Mouse (Mus musculus): ENCODE results near the gene Apob. TPM values are rescaled to one million over a fixed set of nuclear protein-coding genes. Genes with fewer than 3 reads are reported as not detected.
"Not testable (repeated sequence)": the region's sequence is repeated elsewhere in the genome, so short reads cannot be mapped to it uniquely, and the experiment has no call there.

The Apob gene
- polyA plus RNA-seq, 1 experiment from 2014 or later = 0.11 TPM

DNA sequence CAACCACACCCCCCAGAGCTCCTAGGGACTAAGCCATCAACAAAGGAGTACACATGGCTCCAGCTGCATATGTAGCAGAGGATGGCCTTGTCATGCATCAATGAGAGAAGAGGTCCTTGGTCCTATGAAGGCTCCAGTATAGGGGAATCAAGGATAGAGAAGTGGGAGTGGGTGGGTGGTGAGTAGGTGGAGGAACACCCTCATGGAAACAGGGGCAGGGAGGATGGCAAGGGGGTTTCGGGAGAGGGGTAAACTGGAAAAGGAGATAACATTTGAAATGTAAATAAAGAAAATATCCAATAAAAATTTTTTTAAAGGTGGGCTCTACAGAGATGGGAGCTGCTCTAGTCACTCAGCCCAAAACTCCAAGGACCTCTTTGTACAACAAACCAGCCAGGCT lies 53.7 kb downstream of the Apob start:
- H3K4me1 ChIP-seq (replicated peaks; ENCODE audit: control insufficient read depth, insufficient read depth, low read length); ATAC-seq (ENCODE audit: low read depth); H3K27me3 ChIP-seq (ENCODE audit: control insufficient read depth, insufficient read depth, low read depth, low read length); H3K9me3 ChIP-seq (ENCODE audit: control insufficient read depth, low read length); H3K36me3 ChIP-seq (ENCODE audit: control insufficient read depth, insufficient read depth, low read length); H3K27ac ChIP-seq (ENCODE audit: low read length); H3K4me2 ChIP-seq (ENCODE audit: low read depth, low read length); H3K4me3 ChIP-seq (ENCODE audit: low read length); H3K9ac ChIP-seq (ENCODE audit: low read length): not testable (repeated sequence)
- 76% methylated on average over 1 of the region's 1 CpGs for WGBS

DNA sequence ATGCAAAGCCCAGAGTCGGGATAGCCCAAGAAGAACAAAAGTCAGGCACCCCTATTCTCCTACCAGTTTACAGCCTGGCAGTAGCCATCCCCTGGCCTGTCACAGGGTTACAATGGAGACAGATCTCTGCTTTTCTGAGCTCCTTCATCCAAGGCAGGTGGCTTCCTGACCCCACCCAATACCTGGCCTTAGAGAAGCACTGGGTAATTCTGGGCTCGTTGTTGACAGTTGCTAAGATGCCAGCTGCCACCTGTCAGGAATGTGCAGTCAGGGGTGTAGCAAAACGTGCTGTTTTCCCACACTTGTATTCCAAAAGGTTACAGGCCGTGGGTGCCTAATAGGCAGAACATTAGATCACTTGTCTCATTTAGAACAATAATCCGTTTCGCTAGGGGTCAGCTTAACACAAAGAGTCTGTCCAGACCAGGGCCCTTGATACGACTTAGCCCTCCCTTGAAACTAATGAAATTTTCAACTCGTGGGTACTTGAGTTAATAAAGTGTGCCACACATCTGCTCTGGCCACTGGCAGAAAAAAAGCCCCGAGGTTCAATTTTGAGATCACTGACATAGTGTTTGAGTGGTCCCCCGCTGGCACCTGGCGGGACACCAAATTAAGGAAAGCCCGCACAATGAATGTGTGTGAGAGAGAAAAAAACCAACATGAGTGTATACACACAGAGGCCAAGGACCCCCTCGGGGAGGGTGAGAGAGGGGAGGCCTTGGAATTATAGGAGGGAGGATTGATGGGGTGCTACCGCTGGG lies 54.3 kb downstream of the Apob start:
- no peak overlapping the region for H3K9ac ChIP-seq (ENCODE audit: low read length)
- H3K4me1 ChIP-seq (replicated peaks; ENCODE audit: control insufficient read depth, insufficient read depth, low read length) = 0 out of 2 replicates have a peak, but pooled peaks cover 5% of the 10 kb centered on the region
- WGBS = 54% methylated on average over 14 of the region's 14 CpGs
- no peaks in the 10 kb centered on the region for H3K9me3 ChIP-seq (ENCODE audit: control insufficient read depth, low read length)
- no peaks in the 10 kb centered on the region for H3K36me3 ChIP-seq (ENCODE audit: control insufficient read depth, insufficient read depth, low read length)
- ATAC-seq (ENCODE audit: low read depth) = peak; percentile 47
- H3K4me3 ChIP-seq (ENCODE audit: low read length) = no peak overlapping the region
- no peak overlapping the region for H3K4me2 ChIP-seq (ENCODE audit: low read depth, low read length)
- no peak overlapping the region for H3K27ac ChIP-seq (ENCODE audit: low read length)
- H3K27me3 ChIP-seq (ENCODE audit: control insufficient read depth, insufficient read depth, low read depth, low read length) = no peaks in the 10 kb centered on the region

DNA sequence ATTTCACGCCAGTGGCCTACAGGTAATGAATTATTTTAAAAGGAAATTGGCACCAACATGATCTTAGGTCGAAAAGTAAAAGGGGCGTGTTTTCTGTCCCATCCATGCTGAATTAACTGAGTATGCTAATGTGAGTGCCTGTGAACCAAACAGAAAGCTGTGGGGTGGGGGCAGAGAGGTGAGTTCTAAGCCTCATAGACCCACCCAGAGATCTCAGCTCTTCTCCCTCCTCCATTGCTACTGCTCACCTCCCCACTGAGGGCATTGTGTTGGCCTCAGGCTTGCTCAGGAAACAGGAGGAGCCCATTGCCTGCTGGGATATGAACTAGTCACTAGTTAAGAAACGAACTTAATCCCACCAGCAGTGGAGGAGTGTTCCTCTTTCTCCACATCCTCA lies 54.9 kb downstream of the Apob start:
- WGBS = 50% methylated on average over 4 of the region's 4 CpGs
- Histone ChIP-seq H3K4me3 (ENCODE audit: low read length) (no peak overlapping the region), H3K9me3 (ENCODE audit: control insufficient read depth, low read length) (no peaks in the 10 kb centered on the region), H3K27me3 (ENCODE audit: control insufficient read depth, insufficient read depth, low read depth, low read length) (no peaks in the 10 kb centered on the region), H3K9ac (ENCODE audit: low read length) (no peak overlapping the region), H3K36me3 (ENCODE audit: control insufficient read depth, insufficient read depth, low read length) (no peaks in the 10 kb centered on the region), H3K27ac (ENCODE audit: low read length) (no peak overlapping the region), H3K4me2 (ENCODE audit: low read depth, low read length) (no peak overlapping the region), H3K4me1 (replicated peaks; ENCODE audit: control insufficient read depth, insufficient read depth, low read length) (0 out of 2 replicates have a peak, but pooled peaks cover 5% of the 10 kb centered on the region)
- ATAC-seq (ENCODE audit: low read depth) = no peak

DNA sequence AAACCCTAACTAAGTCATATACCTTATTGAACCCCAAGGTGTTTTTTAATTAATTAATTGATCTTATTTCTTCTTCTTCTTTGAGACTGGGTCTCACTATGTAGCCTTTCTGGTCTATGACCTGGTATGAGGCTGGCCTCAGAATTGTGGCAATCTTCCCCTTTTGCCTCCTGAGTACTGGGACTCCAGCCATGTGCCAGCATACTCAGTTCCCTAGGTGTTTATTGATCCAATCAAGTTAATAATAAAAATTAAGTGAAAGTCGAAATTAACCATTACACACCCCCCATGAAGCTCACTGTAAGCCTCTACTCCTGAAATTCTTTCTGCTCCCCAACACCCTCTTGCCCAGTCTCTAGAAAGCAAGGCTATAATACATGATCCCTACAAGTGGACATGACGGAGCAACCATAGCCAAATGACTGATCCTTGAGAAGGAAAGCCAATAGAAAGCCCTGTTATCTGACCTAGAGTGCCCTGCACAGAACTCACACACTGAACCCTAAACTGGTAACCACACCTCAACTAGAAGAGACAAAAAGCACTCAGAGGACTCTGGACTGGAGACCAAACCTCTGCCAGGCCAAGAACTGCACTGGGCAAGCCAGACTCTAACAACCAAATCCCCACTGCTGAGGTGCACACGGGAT lies 60.8 kb downstream of the Apob start:
- no peak overlapping the region for H3K27ac ChIP-seq (ENCODE audit: low read length)
- 81% methylated on average over 3 of the region's 3 CpGs for WGBS
- ATAC-seq (ENCODE audit: low read depth) = no peak

DNA sequence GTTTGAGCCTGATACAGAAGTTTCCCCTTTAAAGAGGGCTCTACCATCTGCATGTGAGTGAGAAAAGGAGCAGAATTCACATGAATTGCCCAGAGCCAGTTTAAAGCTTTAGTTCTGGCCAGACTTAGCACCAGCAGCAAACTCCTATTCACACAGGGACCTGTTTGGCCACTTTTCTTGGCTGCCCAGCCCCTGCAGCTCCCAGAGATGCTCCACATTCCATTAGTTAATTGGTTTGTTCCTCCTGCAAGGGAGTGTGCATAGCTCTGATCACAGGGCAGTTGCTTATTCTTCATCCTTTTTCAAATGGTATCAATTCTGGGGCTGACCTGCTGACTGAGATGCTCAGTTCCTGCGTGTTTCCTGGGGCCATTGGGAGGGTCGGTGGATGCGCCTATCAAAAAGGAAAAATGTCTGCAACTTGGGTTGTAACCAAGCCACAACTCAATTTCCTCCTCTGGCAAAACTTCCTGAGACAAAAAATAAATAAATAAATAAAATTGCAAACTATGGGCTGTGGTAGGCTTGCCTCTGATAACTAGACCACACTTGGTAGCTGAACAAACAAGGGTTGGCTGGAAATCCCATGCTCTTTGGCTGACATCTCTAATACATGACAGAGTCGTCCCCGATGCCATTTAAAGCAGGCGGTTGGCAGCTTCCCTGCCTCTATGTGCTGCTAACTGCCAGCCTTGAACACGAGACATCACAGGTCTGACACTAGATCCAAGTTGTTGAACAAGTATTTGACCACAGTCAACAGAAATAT lies 65.4 kb downstream of the Apob start:
- no peaks in the 10 kb centered on the region for H3K27me3 ChIP-seq (ENCODE audit: control insufficient read depth, insufficient read depth, low read depth, low read length)
- peak; percentile 64; the same call in 1 of the 2 replicates for ATAC-seq (ENCODE audit: low read depth)
- H3K9me3 ChIP-seq (ENCODE audit: control insufficient read depth, low read length) = no peaks in the 10 kb centered on the region
- no peaks in the 10 kb centered on the region for H3K36me3 ChIP-seq (ENCODE audit: control insufficient read depth, insufficient read depth, low read length)
- H3K4me2 ChIP-seq (ENCODE audit: low read depth, low read length) = no peak overlapping the region
- peaks cover 2% of the 10 kb centered on the region; the same call in 1 of the 2 replicates for H3K4me1 ChIP-seq (replicated peaks; ENCODE audit: control insufficient read depth, insufficient read depth, low read length)
- WGBS = 51% methylated on average over 7 of the region's 7 CpGs
- no peak overlapping the region for H3K4me3 ChIP-seq (ENCODE audit: low read length)
- no peak overlapping the region for H3K27ac ChIP-seq (ENCODE audit: low read length)
- no peak overlapping the region for H3K9ac ChIP-seq (ENCODE audit: low read length)

More for the DNA sequence above, 60.8 kb downstream of the Apob start:
- Histone ChIP-seq H3K4me3 (ENCODE audit: low read length) (no peak overlapping the region), H3K36me3 (ENCODE audit: control insufficient read depth, insufficient read depth, low read length) (no peaks in the 10 kb centered on the region), H3K4me1 (replicated peaks; ENCODE audit: control insufficient read depth, insufficient read depth, low read length) (peaks cover 2% of the 10 kb centered on the region; the same call in 1 of the 2 replicates), H3K4me2 (ENCODE audit: low read depth, low read length) (no peak overlapping the region), H3K9me3 (ENCODE audit: control insufficient read depth, low read length) (no peaks in the 10 kb centered on the region), H3K27me3 (ENCODE audit: control insufficient read depth, insufficient read depth, low read depth, low read length) (no peaks in the 10 kb centered on the region), H3K9ac (ENCODE audit: low read length) (no peak overlapping the region)

DNA sequence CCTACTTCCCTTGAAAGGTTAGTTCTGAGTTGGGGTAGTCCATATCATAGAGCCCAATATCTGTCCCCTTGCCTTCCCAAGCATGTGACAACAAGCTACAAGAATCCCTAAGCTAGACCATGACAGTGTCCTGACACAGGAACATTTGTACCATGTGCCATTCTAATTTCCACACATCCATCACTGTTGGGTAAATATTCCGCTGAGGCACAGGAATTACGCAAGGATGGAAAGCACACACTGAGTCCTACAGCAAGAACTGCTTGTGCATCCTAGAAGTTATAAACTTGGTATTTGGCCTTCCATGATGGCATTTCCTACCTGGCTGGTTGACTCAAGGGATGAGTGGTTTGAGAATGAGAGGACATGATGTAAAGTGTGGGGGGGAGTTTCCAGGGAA lies 69.6 kb downstream of the Apob start:
- WGBS = 79% methylated on average over 2 of the region's 2 CpGs

DNA sequence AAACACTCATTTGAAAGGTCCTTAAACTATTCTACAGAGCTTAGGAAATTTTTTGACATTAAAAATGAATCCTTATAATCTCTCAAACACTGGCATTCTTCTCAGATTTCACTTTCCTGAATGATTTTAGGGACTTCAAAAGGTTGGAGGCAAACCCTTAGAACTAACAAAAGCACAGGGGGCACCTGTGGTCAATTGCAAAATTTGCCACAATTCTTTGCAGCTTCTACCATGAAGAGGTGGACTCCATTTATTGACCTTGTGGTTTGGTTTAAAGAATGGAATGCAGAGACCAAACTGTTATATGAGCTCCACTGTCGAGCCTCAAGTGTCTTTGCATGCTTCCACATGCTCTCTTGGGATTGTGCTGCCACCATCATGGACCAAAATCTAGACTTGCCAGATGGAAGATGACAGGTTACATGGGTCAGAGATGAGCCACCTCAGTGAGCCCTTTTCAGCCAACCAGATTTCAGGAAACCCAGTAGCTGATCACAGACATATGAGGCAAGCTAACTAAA lies 70.4 kb downstream of the Apob start:
- WGBS = 13% methylated on average over 1 of the region's 1 CpGs
- no peak overlapping the region for H3K4me2 ChIP-seq (ENCODE audit: low read depth, low read length)
- no peak for ATAC-seq (ENCODE audit: low read depth)
- no peak overlapping the region for H3K4me3 ChIP-seq (ENCODE audit: low read length)
- H3K27ac ChIP-seq (ENCODE audit: low read length) = no peak overlapping the region
- H3K4me1 ChIP-seq (replicated peaks; ENCODE audit: control insufficient read depth, insufficient read depth, low read length) = peaks cover under 1% of the 10 kb centered on the region; the same call in 1 of the 2 replicates
- H3K9ac ChIP-seq (ENCODE audit: low read length) = no peak overlapping the region
- no peaks in the 10 kb centered on the region for H3K36me3 ChIP-seq (ENCODE audit: control insufficient read depth, insufficient read depth, low read length)
- H3K27me3 ChIP-seq (ENCODE audit: control insufficient read depth, insufficient read depth, low read depth, low read length) = no peaks in the 10 kb centered on the region
- no peaks in the 10 kb centered on the region for H3K9me3 ChIP-seq (ENCODE audit: control insufficient read depth, low read length)

More for the DNA sequence above, 69.6 kb downstream of the Apob start:
- no peak for ATAC-seq (ENCODE audit: low read depth)
- Histone ChIP-seq H3K36me3 (ENCODE audit: control insufficient read depth, insufficient read depth, low read length) (no peaks in the 10 kb centered on the region), H3K4me1 (replicated peaks; ENCODE audit: control insufficient read depth, insufficient read depth, low read length) (peaks cover 2% of the 10 kb centered on the region; the same call in 1 of the 2 replicates), H3K4me2 (ENCODE audit: low read depth, low read length) (no peak overlapping the region), H3K27ac (ENCODE audit: low read length) (no peak overlapping the region), H3K27me3 (ENCODE audit: control insufficient read depth, insufficient read depth, low read depth, low read length) (no peaks in the 10 kb centered on the region), H3K9me3 (ENCODE audit: control insufficient read depth, low read length) (no peaks in the 10 kb centered on the region), H3K9ac (ENCODE audit: low read length) (no peak overlapping the region), H3K4me3 (ENCODE audit: low read length) (no peak overlapping the region)

DNA sequence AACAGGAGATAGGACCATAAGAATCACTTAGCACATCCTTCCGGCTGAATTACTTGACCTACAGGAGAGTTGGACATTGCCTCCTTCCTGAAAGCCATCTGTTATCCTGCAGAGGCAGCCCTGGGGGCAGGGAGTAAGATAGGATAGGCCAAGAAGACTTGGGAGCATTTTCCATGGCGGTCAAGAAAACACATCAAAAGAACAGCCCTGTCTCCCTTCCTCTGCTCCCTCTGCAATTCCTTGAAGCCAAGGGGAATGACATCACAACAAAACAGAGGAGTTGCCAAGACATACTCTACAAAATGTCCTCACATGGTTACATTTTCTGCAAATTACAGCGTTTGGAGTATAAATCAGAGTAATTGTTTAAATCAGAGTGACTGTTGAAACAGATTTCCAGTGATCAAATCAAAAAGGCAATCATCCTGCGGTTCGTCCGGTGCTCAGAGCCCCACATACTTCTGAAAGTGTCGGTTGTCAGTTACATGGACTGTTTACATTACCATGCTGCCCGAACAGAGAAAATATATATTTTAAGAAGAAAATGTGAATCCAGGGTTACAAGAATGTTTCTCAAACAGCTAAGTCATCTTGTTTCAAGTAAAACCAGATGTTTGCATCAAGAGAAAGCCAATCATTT lies 78.7 kb downstream of the Apob start:
- no peak for ATAC-seq (ENCODE audit: low read depth)
- WGBS = 43% methylated on average over 8 of the region's 8 CpGs
- Histone ChIP-seq H3K9ac (ENCODE audit: low read length) (no peak overlapping the region), H3K4me1 (replicated peaks; ENCODE audit: control insufficient read depth, insufficient read depth, low read length) (no peaks in the 10 kb centered on the region), H3K4me2 (ENCODE audit: low read depth, low read length) (no peak overlapping the region), H3K9me3 (ENCODE audit: control insufficient read depth, low read length) (no peaks in the 10 kb centered on the region), H3K27ac (ENCODE audit: low read length) (no peak overlapping the region), H3K36me3 (ENCODE audit: control insufficient read depth, insufficient read depth, low read length) (no peaks in the 10 kb centered on the region), H3K4me3 (ENCODE audit: low read length) (no peak overlapping the region), H3K27me3 (ENCODE audit: control insufficient read depth, insufficient read depth, low read depth, low read length) (no peaks in the 10 kb centered on the region)
